Mouse (Mus musculus) urinary bladder, postnatal 14 days (tissue): ENCODE data around the gene Tpgs1.

Experiments used
- DNase-seq: peaks from one replicate; pipeline ENCODE4 v3.0.0; 2021; ENCODE audit warnings: low spot score

Tpgs1 gene

GRCm38 (mm10) chr10:79712499-79713126 is 43.4 kb downstream of the Tpgs1 start:
- DNase-seq: peak; percentile 83

GRCm38 (mm10) chr10:79713163-79713562 is 44.0 kb downstream of the Tpgs1 start:
- no peak for DNase-seq

GRCm38 (mm10) chr10:79714996-79715395 is 45.8 kb downstream of the Tpgs1 start:
- no peak for DNase-seq

GRCm38 (mm10) chr10:79716254-79716987 is 47.3 kb downstream of the Tpgs1 start, which contains the start of gene Hcn2:
Gene Hcn2 (plus strand): TSS chr10:79716634.
- DNase-seq: no peak

GRCm38 (mm10) chr10:79716988-79717355 is 47.8 kb downstream of the Tpgs1 start:
- no peak for DNase-seq

- DNase-seq: peak; percentile 78
These were observed 48.6 kb downstream of the Tpgs1 start for GRCm38 (mm10) chr10:79717640-79718357.

GRCm38 (mm10) chr10:79721089-79721488 is 51.9 kb downstream of the Tpgs1 start:
- no peak for DNase-seq

- DNase-seq: no peak
These were observed 53.9 kb downstream of the Tpgs1 start for GRCm38 (mm10) chr10:79723047-79723446.

- DNase-seq: no peak
These were observed 54.5 kb downstream of the Tpgs1 start for GRCm38 (mm10) chr10:79723692-79724091.
